Mouse (Mus musculus) heart, embryonic 11.5 days (tissue): ENCODE measurements around the gene Rela. TPM values are rescaled to one million over a fixed set of nuclear protein-coding genes. Genes with fewer than 3 reads are reported as not detected.

Experiments
- ATAC-seq: fragments of 200-750 bp; cut with Nextera tagmentation; replicated peaks from 2 replicates; pipeline ENCODE4 v1.8.0; 2017; ENCODE audit warnings: moderate library complexity; ENCODE audit not compliant: insufficient number of reproducible peaks, low FRiP score, low TSS enrichment
- H3K27ac ChIP-seq: fragments of 300-500 bp; sonication (generic); 2 replicates; pipeline ENCODE4 v1.5.1; 2014; ENCODE audit warnings: mild to moderate bottlenecking, low read depth, low read length
- H3K27me3 ChIP-seq: fragments of 300-500 bp; sonication (generic); 2 replicates; pipeline ENCODE4 v1.6.1; 2014; ENCODE audit warnings: mild to moderate bottlenecking, low read length, mixed read lengths; ENCODE audit not compliant: control insufficient read depth, insufficient read depth
- H3K36me3 ChIP-seq: fragments of 300-500 bp; sonication (generic); 2 replicates; pipeline ENCODE4 v1.6.1; 2014; ENCODE audit warnings: mild to moderate bottlenecking, low read length, moderate library complexity, mixed read lengths; ENCODE audit not compliant: control insufficient read depth, insufficient read depth
- H3K4me1 ChIP-seq: fragments of 300-500 bp; sonication (generic); 2 replicates; pipeline ENCODE4 v1.6.1; 2014; ENCODE audit warnings: low read length; ENCODE audit not compliant: control insufficient read depth, insufficient read depth
- H3K4me2 ChIP-seq: fragments of 300-500 bp; sonication (generic); 2 replicates; pipeline ENCODE4 v1.6.1; 2014; ENCODE audit warnings: mild to moderate bottlenecking, moderate library complexity
- H3K4me3 ChIP-seq: fragments of 300-500 bp; sonication (generic); 2 replicates; pipeline ENCODE4 v1.5.1; 2014; ENCODE audit warnings: low read depth, low read length
- H3K9ac ChIP-seq: fragments of 300-500 bp; sonication (generic); 2 replicates; pipeline ENCODE4 v1.6.1; 2014; ENCODE audit warnings: mild to moderate bottlenecking, low read depth, low read length, moderate library complexity
- H3K9me3 ChIP-seq: fragments of 300-500 bp; sonication (generic); replicated peaks from 2 replicates; pipeline ENCODE4 v1.6.1; 2016; ENCODE audit warnings: low read length; ENCODE audit not compliant: control insufficient read depth
- WGBS: fragments of 180-500 bp; shearing (Covaris S2); extraction: QIAGEN DNeasy Blood & Tissue Kit; methylation state at CpG from one replicate; pipeline ENCODE4 v1.1.7; 2014; ENCODE audit not compliant: insufficient replicate concordance; 5-methylcytosine and 5-hydroxymethylcytosine counted together
- polyA plus RNA-seq: library from polyadenylated mRNA; unstranded; fragments of >200 nt; fragmentation: Nextera tagmentation; extraction: Ambion mirVana; gene quantifications from 2 replicates; pipeline ENCODE4 v1.2.1, GENCODE M21; 2014

Gene Rela
- polyA plus RNA-seq, 1 experiment from 2014 or later = 36.2 TPM

GRCm38 (mm10) chr19:5687738-5688137 lies 50.5 kb downstream of the Rela start:
- H3K4me1 ChIP-seq = peaks cover 36% of the 10 kb centered on the region
- H3K27ac ChIP-seq = peak overlapping the region; percentile 94
- peaks cover 34% of the 10 kb centered on the region for H3K36me3 ChIP-seq
- H3K9ac ChIP-seq = peak overlapping the region; percentile 84
- no peak for ATAC-seq
- no peaks in the 10 kb centered on the region for H3K27me3 ChIP-seq
- H3K9me3 ChIP-seq = no peaks in the 10 kb centered on the region
- WGBS = 16% methylated on average over 9 of the region's 9 CpGs
- peak overlapping the region; percentile 97 for H3K4me2 ChIP-seq
- H3K4me3 ChIP-seq = peak overlapping the region; percentile 93

GRCm38 (mm10) chr19:5688200-5689087 lies 51.2 kb downstream of the Rela start, which contains the start of the genes Map3k11 and Pcnx3:
Map3k11 (plus strand) TSS chr19:5688742.
Pcnx3 (minus strand) TSS chr19:5688908.
- peaks cover 43% of the 10 kb centered on the region for H3K4me1 ChIP-seq
- ATAC-seq = peak; percentile 84
- H3K4me3 ChIP-seq = peak within 1 kb of the TSS; percentile 93
- H3K9ac ChIP-seq = peak within 1 kb of the TSS; percentile 91
- H3K27me3 ChIP-seq = no peaks in the 10 kb centered on the region
- no peaks in the 10 kb centered on the region for H3K9me3 ChIP-seq
- H3K36me3 ChIP-seq = peaks cover 32% of the 10 kb centered on the region
- WGBS = under 1% methylated on average over 69 of the region's 69 CpGs
- H3K4me2 ChIP-seq = peak within 1 kb of the TSS; percentile 97
- peak within 1 kb of the TSS; percentile 94 for H3K27ac ChIP-seq

DNA sequence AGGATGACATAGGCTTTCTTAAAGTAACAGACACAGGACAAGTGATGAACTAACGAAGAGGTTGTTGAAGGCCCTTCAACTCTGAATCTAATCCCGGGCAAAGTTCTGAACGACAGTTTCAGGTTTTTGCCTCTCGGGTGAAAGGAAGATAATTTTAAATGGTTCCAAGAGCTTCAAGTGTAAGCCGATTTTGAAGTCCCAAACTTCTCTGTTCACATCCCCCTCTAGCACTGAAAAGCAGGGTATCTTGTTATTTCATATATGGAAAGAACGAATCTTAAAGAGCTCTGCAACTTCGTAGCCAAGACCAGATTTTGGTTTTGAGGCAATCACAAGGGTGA lies 51.8 kb downstream of the Rela start:
- whole genome bisulfite sequencing = under 1% methylated on average over 7 of the region's 7 CpGs
- ATAC-seq = no peak
- peak overlapping the region; percentile 93 for H3K4me3 ChIP-seq
- H3K27me3 ChIP-seq = no peaks in the 10 kb centered on the region
- H3K9me3 ChIP-seq = no peaks in the 10 kb centered on the region
- H3K9ac ChIP-seq = peak overlapping the region; percentile 91
- H3K27ac ChIP-seq = peak overlapping the region; percentile 94
- H3K36me3 ChIP-seq = peaks cover 34% of the 10 kb centered on the region
- peak overlapping the region; percentile 97 for H3K4me2 ChIP-seq
- peaks cover 46% of the 10 kb centered on the region for H3K4me1 ChIP-seq

DNA sequence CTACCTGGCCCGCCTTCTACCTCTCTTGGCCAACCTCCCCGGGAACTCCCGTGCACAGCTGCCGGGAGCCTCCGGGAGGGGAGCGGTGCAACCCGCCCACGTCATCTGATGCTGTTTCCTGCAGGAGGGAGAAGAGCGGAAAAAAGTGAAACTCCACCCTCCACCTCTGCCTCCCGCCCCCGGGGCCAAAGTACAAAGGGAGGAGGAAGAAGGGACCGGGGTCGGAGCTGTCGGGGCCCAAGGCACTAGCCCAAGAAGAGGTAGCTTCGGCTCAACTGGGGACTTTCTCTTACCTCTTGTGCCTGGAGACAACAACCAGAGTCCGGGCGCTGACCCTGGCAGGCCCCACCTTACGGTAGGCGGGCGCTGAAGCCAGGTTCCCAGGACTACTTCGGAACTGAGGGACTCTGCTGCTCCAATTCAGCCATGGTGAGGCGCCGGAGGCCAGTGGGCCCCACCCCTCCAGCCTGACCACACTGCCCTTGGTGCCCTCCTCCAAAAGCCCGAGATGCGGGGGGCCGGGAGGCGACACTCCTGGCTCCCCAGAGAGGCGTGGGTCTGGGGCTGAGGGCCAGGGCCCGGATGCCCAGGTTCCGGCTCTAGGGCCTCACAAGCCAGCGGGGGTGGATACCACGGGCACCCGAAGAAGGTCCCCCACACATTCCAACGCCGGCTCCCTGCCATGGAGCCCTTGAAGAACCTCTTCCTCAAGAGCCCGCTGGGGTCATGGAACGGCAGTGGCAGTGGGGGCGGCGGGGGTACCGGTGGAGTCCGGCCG lies 52.5 kb downstream of the Rela start:
- peak overlapping the region; percentile 94 for H3K27ac ChIP-seq
- H3K4me2 ChIP-seq = peak overlapping the region; percentile 97
- peak; percentile 69 for ATAC-seq
- WGBS = 5% methylated on average over 42 of the region's 42 CpGs
- H3K27me3 ChIP-seq = no peaks in the 10 kb centered on the region
- H3K9me3 ChIP-seq = no peaks in the 10 kb centered on the region
- H3K4me3 ChIP-seq = peak overlapping the region; percentile 93
- H3K4me1 ChIP-seq = peaks cover 46% of the 10 kb centered on the region
- peaks cover 28% of the 10 kb centered on the region for H3K36me3 ChIP-seq
- H3K9ac ChIP-seq = peak overlapping the region; percentile 91

- peak overlapping the region; percentile 91 for H3K9ac ChIP-seq
- 61% methylated on average over 15 of the region's 15 CpGs for WGBS
- peaks cover 46% of the 10 kb centered on the region for H3K4me1 ChIP-seq
Measured at GRCm38 (mm10) chr19:5690343-5690735, 53.1 kb downstream of the Rela start.

DNA sequence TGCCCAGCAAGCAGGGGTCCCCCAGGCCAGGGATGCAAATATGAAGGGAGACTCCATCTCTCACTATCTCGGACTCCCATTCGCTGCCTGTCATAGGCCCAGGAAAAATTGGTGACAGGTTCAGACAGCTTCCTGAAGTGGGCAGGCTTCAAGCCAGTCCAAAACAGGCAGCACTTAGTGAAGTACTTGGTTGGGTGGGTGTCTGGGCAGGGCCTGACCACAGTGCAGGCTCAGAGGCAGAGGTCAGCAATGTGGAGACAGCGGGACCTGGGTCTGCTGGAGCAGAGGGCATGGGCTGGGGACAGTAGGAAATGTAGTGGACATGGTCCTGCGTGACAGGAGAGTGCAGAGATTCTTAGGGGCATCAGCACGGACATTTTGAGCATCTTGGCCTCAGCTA lies 54.3 kb downstream of the Rela start:
- no peaks in the 10 kb centered on the region for H3K27me3 ChIP-seq
- peaks cover 52% of the 10 kb centered on the region for H3K4me1 ChIP-seq
- peaks cover 16% of the 10 kb centered on the region for H3K36me3 ChIP-seq
- peak overlapping the region; percentile 94 for H3K27ac ChIP-seq
- peak overlapping the region; percentile 91 for H3K9ac ChIP-seq
- H3K9me3 ChIP-seq = no peaks in the 10 kb centered on the region
- WGBS = 59% methylated on average over 5 of the region's 5 CpGs
- peak overlapping the region; percentile 93 for H3K4me3 ChIP-seq
- peak overlapping the region; percentile 97 for H3K4me2 ChIP-seq
- no peak for ATAC-seq

More at GRCm38 (mm10) chr19:5690343-5690735, 53.1 kb downstream of the Rela start:
- Histone ChIP-seq H3K9me3 (no peaks in the 10 kb centered on the region), H3K4me3 (peak overlapping the region; percentile 93), H3K4me2 (peak overlapping the region; percentile 97), H3K27me3 (no peaks in the 10 kb centered on the region), H3K27ac (peak overlapping the region; percentile 94), H3K36me3 (peaks cover 23% of the 10 kb centered on the region)
- no peak for ATAC-seq

GRCm38 (mm10) chr19:5692086-5692912 lies 55.0 kb downstream of the Rela start:
- ATAC-seq = 0 out of 2 replicates have a peak, but pooled peaks have one; percentile 15
- H3K9ac ChIP-seq = peak overlapping the region; percentile 91
- H3K27ac ChIP-seq = peak overlapping the region; percentile 94
- 57% methylated on average over 10 of the region's 10 CpGs for WGBS
- peaks cover 50% of the 10 kb centered on the region for H3K4me1 ChIP-seq
- peak overlapping the region; percentile 93 for H3K4me3 ChIP-seq
- H3K4me2 ChIP-seq = peak overlapping the region; percentile 97
- no peaks in the 10 kb centered on the region for H3K27me3 ChIP-seq
- H3K36me3 ChIP-seq = peaks cover 17% of the 10 kb centered on the region
- H3K9me3 ChIP-seq = no peaks in the 10 kb centered on the region

- peak overlapping the region; percentile 93; the same call in 1 of the 2 replicates for H3K4me3 ChIP-seq
- ATAC-seq = no peak
- no peaks in the 10 kb centered on the region for H3K9me3 ChIP-seq
- H3K4me1 ChIP-seq = peaks cover 44% of the 10 kb centered on the region
- H3K9ac ChIP-seq = peak overlapping the region; percentile 91
- H3K36me3 ChIP-seq = peaks cover 20% of the 10 kb centered on the region
- no peaks in the 10 kb centered on the region for H3K27me3 ChIP-seq
- WGBS = 68% methylated on average over 10 of the region's 10 CpGs
- peak overlapping the region; percentile 97 for H3K4me2 ChIP-seq
- peak overlapping the region; percentile 94 for H3K27ac ChIP-seq
Measured at GRCm38 (mm10) chr19:5692913-5693396, 55.7 kb downstream of the Rela start.
